Mouse (Mus musculus): Measurements from ENCODE around the gene Dscaml1.

Dscaml1 gene

GRCm38 (mm10) chr9:45517993-45518705 lies 91.7 kb downstream of the Dscaml1 start:
- DNase-seq = no peak

GRCm38 (mm10) chr9:45519841-45520240 lies 93.4 kb downstream of the Dscaml1 start:
- no peak for DNase-seq

- no peak for DNase-seq
These were observed 96.4 kb downstream of the Dscaml1 start for GRCm38 (mm10) chr9:45522866-45523265.

GRCm38 (mm10) chr9:45524505-45524904 lies 98.1 kb downstream of the Dscaml1 start:
- no peak for DNase-seq

GRCm38 (mm10) chr9:45533253-45533652 lies 106.8 kb downstream of the Dscaml1 start:
- no peak for DNase-seq

DNA sequence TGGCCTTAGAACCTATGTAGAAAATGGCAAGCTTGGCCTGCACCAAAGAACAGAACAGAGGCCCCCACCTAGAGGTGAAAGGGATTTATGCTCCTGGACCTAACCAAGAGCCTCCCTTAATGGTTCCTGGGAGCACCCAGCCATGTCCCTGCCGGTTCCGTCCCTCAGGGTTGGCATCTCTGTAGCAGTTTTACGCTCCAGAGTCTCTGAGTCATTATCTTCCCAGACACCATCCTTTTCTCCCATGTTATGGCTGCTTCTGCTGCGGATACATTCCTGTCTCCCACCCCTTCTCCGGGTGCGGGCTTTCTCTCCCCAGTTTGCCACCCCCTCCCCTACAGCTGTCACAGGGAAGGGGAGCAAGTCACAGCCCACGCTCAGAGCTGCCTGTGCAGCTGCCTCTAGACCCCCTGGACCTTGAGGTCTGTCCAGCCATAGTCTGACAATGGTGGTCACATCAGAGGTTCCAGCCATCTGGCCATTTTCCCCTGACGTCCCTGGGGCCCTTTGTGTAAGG lies 108.1 kb downstream of the Dscaml1 start:
- DNase-seq = no peak

DNA sequence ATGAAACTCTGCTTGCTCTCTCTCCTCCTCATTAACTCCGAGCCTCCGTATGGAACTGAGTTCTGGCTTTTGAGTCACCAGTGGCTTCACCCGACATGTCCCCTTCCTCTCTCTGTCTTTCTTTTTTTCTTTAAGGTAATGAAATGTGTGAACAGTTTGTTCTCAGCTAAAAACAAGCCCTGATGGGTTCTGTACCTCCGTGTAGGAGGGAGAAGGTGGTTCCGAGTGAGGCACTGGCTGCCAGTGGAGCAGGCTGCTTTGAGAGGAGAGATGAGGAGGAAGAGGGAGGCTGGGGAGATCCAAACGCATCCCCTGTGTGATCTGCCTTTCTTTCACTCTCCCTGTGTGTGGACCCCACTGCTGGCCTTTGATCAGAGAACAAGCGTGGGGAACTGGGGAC lies 111.2 kb downstream of the Dscaml1 start:
- no peak for DNase-seq

DNA sequence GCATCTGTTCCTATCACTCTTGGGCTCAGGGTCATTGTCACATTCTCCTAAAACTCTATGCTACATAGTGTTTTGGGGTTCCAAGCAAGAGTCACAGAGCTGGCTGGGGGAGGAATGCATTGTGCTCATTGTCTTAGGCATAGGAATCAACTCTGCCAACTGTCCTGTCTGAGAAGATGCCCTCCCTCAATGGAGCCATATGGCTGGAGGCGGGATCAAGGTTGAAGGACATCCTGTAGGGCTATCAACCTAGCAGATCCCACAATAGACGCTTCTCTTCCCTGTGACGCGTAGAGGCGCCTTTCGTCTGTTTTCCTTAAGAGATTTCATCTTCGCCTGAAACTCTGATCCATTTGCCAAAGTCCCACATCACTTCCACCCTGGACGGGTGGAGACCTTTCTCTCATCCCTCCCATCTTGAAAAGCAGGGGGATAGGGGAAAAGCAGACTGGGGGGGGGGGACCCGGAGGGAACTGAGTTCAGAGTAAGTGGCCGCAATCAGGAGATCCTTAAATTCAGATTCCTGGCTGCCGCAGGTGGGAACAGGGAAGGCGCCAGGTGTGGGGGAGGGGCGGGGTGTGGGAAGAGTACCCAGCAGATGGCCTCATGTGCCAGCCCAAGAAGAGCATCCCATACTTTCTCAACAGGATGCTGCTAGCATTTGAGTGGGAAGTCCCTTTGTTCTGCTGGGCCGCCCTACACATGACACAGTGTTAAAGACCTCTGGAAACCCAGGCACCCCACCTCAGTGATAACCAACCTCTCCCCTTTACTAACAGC lies 113.0 kb downstream of the Dscaml1 start:
- no peak for DNase-seq

DNA sequence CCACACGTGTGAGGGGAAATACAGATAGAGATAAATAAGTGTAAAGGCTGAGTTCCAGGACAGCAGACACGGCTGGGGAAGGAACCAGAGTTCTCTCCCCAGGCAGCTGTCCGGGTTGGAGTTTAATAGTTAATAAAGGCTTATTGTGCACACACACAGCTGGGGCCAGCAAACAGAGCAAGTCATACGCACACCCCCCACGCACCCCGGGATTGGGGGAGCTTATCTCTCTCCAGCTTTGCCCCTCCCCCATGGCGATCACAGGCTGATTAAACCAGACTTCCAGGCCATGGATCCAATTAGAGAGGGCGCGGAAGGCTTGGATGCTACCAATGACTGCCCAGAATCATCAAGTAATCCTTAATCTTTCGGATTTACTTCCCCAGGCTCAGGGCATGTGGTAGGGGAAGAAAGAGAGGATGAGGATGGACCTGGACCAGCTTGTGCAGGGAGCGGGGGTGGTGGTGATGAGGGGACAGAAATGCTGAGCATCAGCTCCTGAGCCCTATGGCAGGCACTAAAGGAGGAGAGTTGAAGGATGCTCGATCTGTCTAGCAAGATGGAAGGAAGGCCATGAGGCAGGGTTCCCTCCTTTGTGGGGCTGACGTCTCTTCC lies 119.7 kb downstream of the Dscaml1 start:
- DNase-seq = peak; percentile 6

GRCm38 (mm10) chr9:45546902-45547578 lies 120.6 kb downstream of the Dscaml1 start:
- DNase-seq = no peak

- no peak for DNase-seq
These were observed 123.4 kb downstream of the Dscaml1 start for GRCm38 (mm10) chr9:45549796-45550195.

- no peak for DNase-seq
These were observed 123.8 kb downstream of the Dscaml1 start for GRCm38 (mm10) chr9:45550210-45550609.

DNA sequence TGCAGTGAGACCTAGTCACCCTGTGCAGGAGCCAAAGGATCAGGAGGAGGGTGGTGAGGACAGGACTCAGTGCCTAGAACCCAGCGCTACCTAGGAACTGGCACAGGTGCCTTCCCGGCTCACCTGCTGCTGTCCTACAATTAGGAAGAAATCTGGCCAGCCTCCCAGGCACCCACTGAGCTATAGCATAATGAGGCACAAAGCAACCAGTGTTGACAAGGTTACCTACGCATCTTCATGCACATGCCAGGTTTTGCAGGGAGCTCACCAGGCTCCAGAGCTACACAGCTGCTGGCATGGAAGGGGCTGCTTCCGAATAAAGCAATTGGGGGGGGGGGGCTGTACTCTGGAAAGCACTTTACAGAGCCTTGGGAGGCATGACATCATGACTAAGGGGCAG lies 124.2 kb downstream of the Dscaml1 start:
- DNase-seq = no peak

- DNase-seq = peak; percentile 20
These were observed 128.8 kb downstream of the Dscaml1 start for GRCm38 (mm10) chr9:45555036-45555826.

DNA sequence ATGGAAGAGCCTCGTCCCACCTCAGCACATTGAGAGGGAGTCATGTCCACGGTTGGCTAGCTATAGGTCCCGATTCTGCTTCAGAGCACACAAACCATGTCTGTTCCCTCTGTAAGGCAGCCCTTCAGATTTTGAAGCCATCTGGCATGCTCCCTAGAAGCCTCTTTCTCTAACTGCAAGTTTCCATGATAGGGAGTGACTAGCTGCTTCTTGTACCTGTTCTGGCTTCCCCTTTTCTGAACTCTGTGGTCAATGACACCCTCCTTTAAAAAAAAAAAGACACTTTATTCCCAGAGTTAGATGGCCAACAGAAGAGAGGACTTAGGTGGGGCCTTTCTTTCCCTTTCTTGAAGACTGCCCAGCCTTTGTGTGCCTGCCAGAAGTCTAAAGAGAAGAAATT lies 130.5 kb downstream of the Dscaml1 start:
- DNase-seq = no peak

GRCm38 (mm10) chr9:45560987-45561386 lies 134.6 kb downstream of the Dscaml1 start:
- no peak for DNase-seq

GRCm38 (mm10) chr9:45566843-45567578 lies 140.6 kb downstream of the Dscaml1 start:
- DNase-seq = no peak

DNA sequence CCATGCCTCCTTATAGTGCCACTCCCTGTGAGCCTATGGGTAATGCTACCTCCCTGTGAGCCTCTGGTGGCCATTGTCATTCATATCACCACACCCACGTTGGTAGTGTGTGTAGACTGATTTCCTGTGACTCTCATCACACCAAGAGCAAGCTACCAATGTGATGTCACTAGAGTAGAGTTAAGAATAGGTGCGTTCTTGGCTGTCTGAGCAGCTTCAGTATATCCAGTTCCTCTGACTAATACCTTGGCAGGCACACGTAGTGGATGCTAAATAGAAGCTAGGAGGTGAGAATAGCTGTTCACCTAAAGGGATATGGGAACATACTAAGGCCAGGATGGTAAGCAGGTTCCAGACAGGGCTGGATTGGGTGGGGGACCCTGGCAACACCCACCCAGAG lies 143.3 kb downstream of the Dscaml1 start:
- DNase-seq = no peak

DNA sequence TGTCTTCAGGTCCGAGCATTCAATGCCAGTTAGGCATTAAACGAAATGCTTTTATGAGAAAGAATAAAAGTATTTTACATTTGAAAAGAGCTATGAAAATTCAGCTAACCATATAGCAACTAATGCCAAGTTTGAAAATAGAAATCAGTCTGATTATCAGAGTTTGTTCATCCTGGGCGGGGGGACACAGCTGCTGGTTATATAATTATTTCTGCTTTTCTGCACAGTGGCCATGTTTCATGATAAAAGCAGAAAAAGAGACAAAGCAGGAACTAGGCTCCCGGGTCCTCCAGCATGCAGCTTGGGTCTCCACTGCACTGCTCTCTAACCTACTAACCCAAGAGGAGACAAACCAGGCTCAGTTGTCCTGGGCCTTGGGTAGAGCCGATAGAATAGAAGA lies 143.9 kb downstream of the Dscaml1 start:
- DNase-seq = no peak

- DNase-seq = peak; percentile 78
These were observed 146.5 kb downstream of the Dscaml1 start for GRCm38 (mm10) chr9:45572787-45573492.

GRCm38 (mm10) chr9:45573493-45573815 lies 147.0 kb downstream of the Dscaml1 start:
- DNase-seq = no peak
